Mouse (Mus musculus): Measurements from ENCODE around the gene Arl14.
"Not testable (repeated sequence)": the region's sequence is repeated elsewhere in the genome, so short reads cannot be mapped to it uniquely, and the experiment has no call there.

DNA sequence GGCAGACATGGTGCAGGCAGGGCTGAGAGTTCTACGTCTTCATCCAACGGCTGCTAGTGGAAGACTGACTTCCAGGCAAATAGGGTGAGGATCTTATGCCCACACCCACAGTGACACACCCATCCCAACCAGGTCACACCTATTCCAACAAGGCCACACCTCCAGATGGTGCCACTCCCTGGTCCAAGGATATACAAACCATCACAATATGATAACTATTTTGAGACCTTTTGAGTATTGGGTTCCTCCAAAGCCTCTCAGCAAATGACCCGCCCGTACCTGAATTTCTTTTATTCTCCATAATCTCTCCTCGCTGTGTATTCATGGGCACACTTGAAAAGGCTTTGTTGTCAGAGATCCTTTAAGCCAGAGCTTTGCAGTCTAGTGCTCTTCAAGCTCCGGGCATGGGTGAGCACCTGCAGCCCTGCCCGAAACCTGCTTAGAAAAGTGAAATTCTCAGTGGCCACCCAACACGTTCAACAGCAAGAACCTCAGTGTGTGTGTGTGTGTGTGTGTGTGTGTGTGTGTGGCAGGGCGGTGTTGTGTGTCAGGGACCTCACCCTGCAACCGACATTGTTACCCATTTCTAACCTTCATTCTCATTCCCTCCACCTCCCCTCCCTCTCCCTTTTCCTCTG lies 11.5 kb downstream of the Arl14 start:
- TF ChIP-seq CTCF, POLR2A (IDR thresholded peaks at IDR 0.05; ENCODE audit: insufficient read depth, low read depth, low read length): not testable (repeated sequence)

Data from olfactory bulb, adult 2 months (tissue).